Mouse (Mus musculus): ENCODE data around the gene Mnat1. TPM values are rescaled to one million over a fixed set of nuclear protein-coding genes. Genes with fewer than 3 reads are reported as not detected.

Gene Mnat1
- total RNA-seq, 2 experiments from 2014 or later: 18.1 to 20.5 TPM

GRCm38 (mm10) chr12:73230196-73230595, 106.7 kb downstream of the Mnat1 start:
- DNase-seq: no peak

- no peak for DNase-seq
Observed at GRCm38 (mm10) chr12:73231552-73231951, 108.0 kb downstream of the Mnat1 start.

- DNase-seq: no peak
Observed at GRCm38 (mm10) chr12:73232586-73232985, 109.1 kb downstream of the Mnat1 start.

- no peak for DNase-seq
Observed at GRCm38 (mm10) chr12:73241960-73242359, 118.4 kb downstream of the Mnat1 start.

- no peak for DNase-seq
Observed at GRCm38 (mm10) chr12:73245687-73246086, 122.2 kb downstream of the Mnat1 start.

GRCm38 (mm10) chr12:73255006-73255405, 131.5 kb downstream of the Mnat1 start:
- DNase-seq: no peak

GRCm38 (mm10) chr12:73259269-73259668, 135.8 kb downstream of the Mnat1 start:
- DNase-seq: no peak

GRCm38 (mm10) chr12:73260339-73260738, 136.8 kb downstream of the Mnat1 start:
- DNase-seq: no peak

- DNase-seq: no peak
Observed at GRCm38 (mm10) chr12:73265381-73265978, 142.0 kb downstream of the Mnat1 start.

- DNase-seq: no peak
Observed at GRCm38 (mm10) chr12:73266597-73266996, 143.1 kb downstream of the Mnat1 start.

GRCm38 (mm10) chr12:73268497-73268896, 145.0 kb downstream of the Mnat1 start:
- no peak for DNase-seq

- DNase-seq: no peak
Observed at GRCm38 (mm10) chr12:73269531-73269930, 146.0 kb downstream of the Mnat1 start.

GRCm38 (mm10) chr12:73269933-73270332, 146.4 kb downstream of the Mnat1 start:
- peak in 1 of 2 experiments; percentile 19 for DNase-seq

- peak; percentile 21 to 57 for DNase-seq
Observed at GRCm38 (mm10) chr12:73274921-73275320, 151.4 kb downstream of the Mnat1 start.

- DNase-seq: peak; percentile 94 to 96
Observed at GRCm38 (mm10) chr12:73286287-73287092, 163.0 kb downstream of the Mnat1 start, which contains the start of the genes Trmt5 and Slc38a6. Trmt5 (minus strand) TSS chr12:73286710. Slc38a6 (plus strand) TSS chr12:73286779.

- peak; percentile 42 to 78 for DNase-seq
Observed at GRCm38 (mm10) chr12:73287609-73288008, 164.1 kb downstream of the Mnat1 start.

GRCm38 (mm10) chr12:73288626-73289025, 165.1 kb downstream of the Mnat1 start:
- DNase-seq: no peak

GRCm38 (mm10) chr12:73294884-73295283, 171.4 kb downstream of the Mnat1 start:
- no peak for DNase-seq

- DNase-seq: no peak
Observed at GRCm38 (mm10) chr12:73295505-73296140, 172.1 kb downstream of the Mnat1 start.

GRCm38 (mm10) chr12:73298621-73299020, 175.1 kb downstream of the Mnat1 start:
- DNase-seq: no peak

GRCm38 (mm10) chr12:73300531-73300930, 177.0 kb downstream of the Mnat1 start:
- DNase-seq: peak in 1 of 2 experiments; percentile 16

- DNase-seq: no peak
Observed at GRCm38 (mm10) chr12:73304636-73305035, 181.1 kb downstream of the Mnat1 start.

- no peak for DNase-seq
Observed at GRCm38 (mm10) chr12:73307750-73308149, 184.2 kb downstream of the Mnat1 start.
